Mouse (Mus musculus): ENCODE data around the gene Olfr1387. TPM values are rescaled to one million over a fixed set of nuclear protein-coding genes. Genes with fewer than 3 reads are reported as not detected.
"Not testable (repeated sequence)": the region's sequence is repeated elsewhere in the genome, so short reads cannot be mapped to it uniquely, and the experiment has no call there.

Olfr1387 gene
- polyA plus RNA-seq (2014; fragmentation: Nextera tagmentation; extraction: Ambion mirVana), result not detected in 2 replicates

GRCm38 (mm10) chr11:49455043-49455442 is at the start of gene Olfr1387:
Gene Olfr1387, plus strand, starts transcription at chr11:49455343.
- Histone ChIP-seq H3K36me3 (ENCODE audit: control insufficient read depth, insufficient read depth, low read length) (no peaks in the 10 kb centered on the region), H3K9me3 (replicated peaks; ENCODE audit: control insufficient read depth, low read length) (no peaks in the 10 kb centered on the region), H3K4me1 (ENCODE audit: control insufficient read depth, insufficient read depth, low read length) (no peaks in the 10 kb centered on the region), H3K9ac (ENCODE audit: low read depth, low read length) (no peak within 1 kb of the TSS), H3K27ac (ENCODE audit: low read depth, low read length) (no peak within 1 kb of the TSS), H3K4me2 (no peak within 1 kb of the TSS), H3K4me3 (ENCODE audit: low read depth, low read length) (no peak within 1 kb of the TSS), H3K27me3 (ENCODE audit: control insufficient read depth, insufficient read depth, low read length) (no peaks in the 10 kb centered on the region)
- no peak for ATAC-seq (replicated peaks; ENCODE audit: insufficient number of reproducible peaks, low FRiP score, low TSS enrichment)
- WGBS (ENCODE audit: insufficient replicate concordance), result 75% methylated on average over 1 of the region's 1 CpGs

- 63% methylated on average over 3 of the region's 3 CpGs for WGBS (ENCODE audit: insufficient replicate concordance)
Observed at GRCm38 (mm10) chr11:49406784-49407183, 48.4 kb upstream of the Olfr1387 start.

GRCm38 (mm10) chr11:49410540-49410939 is 44.6 kb upstream of the Olfr1387 start:
- Histone ChIP-seq H3K27me3 (ENCODE audit: control insufficient read depth, insufficient read depth, low read length) (no peaks in the 10 kb centered on the region), H3K4me2 (no peak overlapping the region), H3K36me3 (ENCODE audit: control insufficient read depth, insufficient read depth, low read length) (no peaks in the 10 kb centered on the region), H3K9ac (ENCODE audit: low read depth, low read length) (no peak overlapping the region), H3K4me1 (ENCODE audit: control insufficient read depth, insufficient read depth, low read length) (no peaks in the 10 kb centered on the region), H3K9me3 (replicated peaks; ENCODE audit: control insufficient read depth, low read length) (no peaks in the 10 kb centered on the region), H3K4me3 (ENCODE audit: low read depth, low read length) (no peak overlapping the region), H3K27ac (ENCODE audit: low read depth, low read length) (no peak overlapping the region)
- 28% methylated on average over 1 of the region's 1 CpGs for WGBS (ENCODE audit: insufficient replicate concordance)
- ATAC-seq (replicated peaks; ENCODE audit: insufficient number of reproducible peaks, low FRiP score, low TSS enrichment), result no peak

More at GRCm38 (mm10) chr11:49406784-49407183, 48.4 kb upstream of the Olfr1387 start:
- no peak overlapping the region for H3K4me2 ChIP-seq
- no peaks in the 10 kb centered on the region for H3K27me3 ChIP-seq (ENCODE audit: control insufficient read depth, insufficient read depth, low read length)
- H3K4me3 ChIP-seq (ENCODE audit: low read depth, low read length), result no peak overlapping the region
- H3K9ac ChIP-seq (ENCODE audit: low read depth, low read length), result no peak overlapping the region
- no peaks in the 10 kb centered on the region for H3K36me3 ChIP-seq (ENCODE audit: control insufficient read depth, insufficient read depth, low read length)
- no peaks in the 10 kb centered on the region for H3K4me1 ChIP-seq (ENCODE audit: control insufficient read depth, insufficient read depth, low read length)
- H3K27ac ChIP-seq (ENCODE audit: low read depth, low read length), result no peak overlapping the region
- H3K9me3 ChIP-seq (replicated peaks; ENCODE audit: control insufficient read depth, low read length), result no peaks in the 10 kb centered on the region
- no peak for ATAC-seq (replicated peaks; ENCODE audit: insufficient number of reproducible peaks, low FRiP score, low TSS enrichment)

GRCm38 (mm10) chr11:49422767-49423166 is 32.4 kb upstream of the Olfr1387 start, which contains the start of gene Olfr1389:
Gene Olfr1389, plus strand, starts transcription at chr11:49423067.
- Histone ChIP-seq H3K27ac (ENCODE audit: low read depth, low read length) (no peak within 1 kb of the TSS), H3K9ac (ENCODE audit: low read depth, low read length) (no peak within 1 kb of the TSS), H3K4me2 (no peak within 1 kb of the TSS), H3K4me1 (ENCODE audit: control insufficient read depth, insufficient read depth, low read length) (peaks cover 3% of the 10 kb centered on the region; the same call in 1 of the 2 replicates), H3K36me3 (ENCODE audit: control insufficient read depth, insufficient read depth, low read length) (no peaks in the 10 kb centered on the region), H3K27me3 (ENCODE audit: control insufficient read depth, insufficient read depth, low read length) (no peaks in the 10 kb centered on the region), H3K9me3 (replicated peaks; ENCODE audit: control insufficient read depth, low read length) (no peaks in the 10 kb centered on the region), H3K4me3 (ENCODE audit: low read depth, low read length) (no peak within 1 kb of the TSS)
- no peak for ATAC-seq (replicated peaks; ENCODE audit: insufficient number of reproducible peaks, low FRiP score, low TSS enrichment)
- 77% methylated on average over 2 of the region's 2 CpGs for WGBS (ENCODE audit: insufficient replicate concordance)

GRCm38 (mm10) chr11:49425257-49425927 is 29.8 kb upstream of the Olfr1387 start:
- Histone ChIP-seq H3K27ac (ENCODE audit: low read depth, low read length) (no peak overlapping the region), H3K27me3 (ENCODE audit: control insufficient read depth, insufficient read depth, low read length) (no peaks in the 10 kb centered on the region), H3K9me3 (replicated peaks; ENCODE audit: control insufficient read depth, low read length) (no peaks in the 10 kb centered on the region), H3K4me2 (no peak overlapping the region), H3K4me1 (ENCODE audit: control insufficient read depth, insufficient read depth, low read length) (peaks cover 3% of the 10 kb centered on the region; the same call in 1 of the 2 replicates), H3K4me3 (ENCODE audit: low read depth, low read length) (no peak overlapping the region), H3K36me3 (ENCODE audit: control insufficient read depth, insufficient read depth, low read length) (no peaks in the 10 kb centered on the region), H3K9ac (ENCODE audit: low read depth, low read length) (no peak overlapping the region)
- 79% methylated on average over 1 of the region's 1 CpGs for WGBS (ENCODE audit: insufficient replicate concordance)
- no peak for ATAC-seq (replicated peaks; ENCODE audit: insufficient number of reproducible peaks, low FRiP score, low TSS enrichment)

GRCm38 (mm10) chr11:49429641-49430040 is 25.5 kb upstream of the Olfr1387 start:
- H3K27me3 ChIP-seq (ENCODE audit: control insufficient read depth, insufficient read depth, low read length), result no peaks in the 10 kb centered on the region
- H3K36me3 ChIP-seq (ENCODE audit: control insufficient read depth, insufficient read depth, low read length), result no peaks in the 10 kb centered on the region
- H3K9me3 ChIP-seq (replicated peaks; ENCODE audit: control insufficient read depth, low read length), result no peaks in the 10 kb centered on the region
- 89% methylated on average over 2 of the region's 2 CpGs for WGBS (ENCODE audit: insufficient replicate concordance)
- no peak overlapping the region for H3K4me2 ChIP-seq
- ATAC-seq (replicated peaks; ENCODE audit: insufficient number of reproducible peaks, low FRiP score, low TSS enrichment), result no peak
- no peaks in the 10 kb centered on the region for H3K4me1 ChIP-seq (ENCODE audit: control insufficient read depth, insufficient read depth, low read length)
- H3K9ac ChIP-seq (ENCODE audit: low read depth, low read length), result no peak overlapping the region
- H3K27ac ChIP-seq (ENCODE audit: low read depth, low read length), result no peak overlapping the region
- H3K4me3 ChIP-seq (ENCODE audit: low read depth, low read length), result no peak overlapping the region

- H3K9ac ChIP-seq (ENCODE audit: low read depth, low read length), result no peak within 1 kb of the TSS
- WGBS (ENCODE audit: insufficient replicate concordance), result 60% methylated on average over 3 of the region's 3 CpGs
- H3K4me2 ChIP-seq, result no peak within 1 kb of the TSS
- H3K9me3 ChIP-seq (replicated peaks; ENCODE audit: control insufficient read depth, low read length), result no peaks in the 10 kb centered on the region
- H3K27me3 ChIP-seq (ENCODE audit: control insufficient read depth, insufficient read depth, low read length), result no peaks in the 10 kb centered on the region
- no peaks in the 10 kb centered on the region for H3K4me1 ChIP-seq (ENCODE audit: control insufficient read depth, insufficient read depth, low read length)
- no peak within 1 kb of the TSS for H3K4me3 ChIP-seq (ENCODE audit: low read depth, low read length)
- no peak for ATAC-seq (replicated peaks; ENCODE audit: insufficient number of reproducible peaks, low FRiP score, low TSS enrichment)
- H3K27ac ChIP-seq (ENCODE audit: low read depth, low read length), result no peak within 1 kb of the TSS
- H3K36me3 ChIP-seq (ENCODE audit: control insufficient read depth, insufficient read depth, low read length), result no peaks in the 10 kb centered on the region
Observed at GRCm38 (mm10) chr11:49436411-49436810, 18.7 kb upstream of the Olfr1387 start, which contains the start of gene Olfr1388. Gene Olfr1388, plus strand, starts transcription at chr11:49436624.

- H3K36me3 ChIP-seq (ENCODE audit: control insufficient read depth, insufficient read depth, low read length); H3K27me3 ChIP-seq (ENCODE audit: control insufficient read depth, insufficient read depth, low read length); H3K4me1 ChIP-seq (ENCODE audit: control insufficient read depth, insufficient read depth, low read length); H3K9me3 ChIP-seq (replicated peaks; ENCODE audit: control insufficient read depth, low read length); ATAC-seq (replicated peaks; ENCODE audit: insufficient number of reproducible peaks, low FRiP score, low TSS enrichment); H3K9ac ChIP-seq (ENCODE audit: low read depth, low read length); H3K4me2 ChIP-seq; H3K4me3 ChIP-seq (ENCODE audit: low read depth, low read length); H3K27ac ChIP-seq (ENCODE audit: low read depth, low read length): not testable (repeated sequence)
- WGBS (ENCODE audit: insufficient replicate concordance), result 83% methylated on average over 2 of the region's 3 CpGs
Observed at GRCm38 (mm10) chr11:49464746-49465145, 9.6 kb downstream of the Olfr1387 start, which contains the start of gene Olfr1386. Gene Olfr1386, plus strand, starts transcription at chr11:49465046.

- Histone ChIP-seq H3K27me3 (ENCODE audit: control insufficient read depth, insufficient read depth, low read length) (no peaks in the 10 kb centered on the region), H3K9ac (ENCODE audit: low read depth, low read length) (no peak overlapping the region), H3K9me3 (replicated peaks; ENCODE audit: control insufficient read depth, low read length) (no peaks in the 10 kb centered on the region), H3K27ac (ENCODE audit: low read depth, low read length) (no peak overlapping the region), H3K4me3 (ENCODE audit: low read depth, low read length) (no peak overlapping the region), H3K4me1 (ENCODE audit: control insufficient read depth, insufficient read depth, low read length) (no peaks in the 10 kb centered on the region), H3K36me3 (ENCODE audit: control insufficient read depth, insufficient read depth, low read length) (no peaks in the 10 kb centered on the region), H3K4me2 (no peak overlapping the region)
- no peak for ATAC-seq (replicated peaks; ENCODE audit: insufficient number of reproducible peaks, low FRiP score, low TSS enrichment)
- 48% methylated on average over 4 of the region's 4 CpGs for WGBS (ENCODE audit: insufficient replicate concordance)
Observed at GRCm38 (mm10) chr11:49485973-49486372, 30.8 kb downstream of the Olfr1387 start.

All from heart, embryonic 11.5 days (tissue).